Mouse (Mus musculus): ENCODE measurements around the gene Rest. TPM values are rescaled to one million over a fixed set of nuclear protein-coding genes. Genes with fewer than 3 reads are reported as not detected.

Gene Rest
- polyA plus RNA-seq, 1 experiment from 2014 or later: 39.2 TPM

Small RNA genes lying within 50 kb of the gene (microRNA-seq; reads per million reads assigned to microRNA genes)
- gene Mir5098: not detected

Other genes with a start within 250 kb of the Rest start
- 0.14 and 0.22 TPM in 2 replicates for gene Thegl, start 249.5 kb upstream of the Rest start, polyA plus RNA-seq (2014; fragmentation: Nextera tagmentation; extraction: Ambion mirVana)
- 0.84 and 1.2 TPM in 2 replicates for gene Hopx, start 150.4 kb upstream of the Rest start, polyA plus RNA-seq (2014; fragmentation: Nextera tagmentation; extraction: Ambion mirVana)
- 0.43 and 0.88 TPM in 2 replicates for gene Spink2, start 54.0 kb upstream of the Rest start, polyA plus RNA-seq (2014; fragmentation: Nextera tagmentation; extraction: Ambion mirVana)
- gene Noa1, start 44.6 kb downstream of the Rest start, polyA plus RNA-seq (2014; fragmentation: Nextera tagmentation; extraction: Ambion mirVana): 21.1 and 25.1 TPM in 2 replicates
- 62.1 and 62.4 TPM in 2 replicates for gene Polr2b, start 44.7 kb downstream of the Rest start, polyA plus RNA-seq (2014; fragmentation: Nextera tagmentation; extraction: Ambion mirVana)
- 121 and 135 TPM in 2 replicates for gene Igfbp7, start 142.6 kb downstream of the Rest start, polyA plus RNA-seq (2014; fragmentation: Nextera tagmentation; extraction: Ambion mirVana)